Mouse (Mus musculus) stomach, postnatal 0 days (tissue): ENCODE results near the gene Ldb3.

Source experiments
- CTCF ChIP-seq: IDR thresholded peaks from 2 replicates; pipeline ENCODE4 v1.5.1; 2016; ENCODE audit warnings: antibody characterized with exemption, low read depth, mild to moderate bottlenecking, moderate library complexity
- EP300 ChIP-seq: optimal IDR thresholded peaks from 2 replicates; pipeline ENCODE3; 2016; ENCODE audit warnings: antibody characterized with exemption

GRCm38 (mm10) chr14:34615082-34615481 is 26.6 kb upstream of the Ldb3 start:
- TF ChIP-seq CTCF (no peak), EP300 (no peak)
